Mouse (Mus musculus): ENCODE results near the gene Zfp451. TPM values are rescaled to one million over a fixed set of nuclear protein-coding genes. Genes with fewer than 3 reads are reported as not detected.
"Not testable (repeated sequence)": the region's sequence is repeated elsewhere in the genome, so short reads cannot be mapped to it uniquely, and the experiment has no call there.

The Zfp451 gene
- 28.2 and 31.9 TPM in 2 replicates for polyA plus RNA-seq (2015; fragmentation: Nextera tagmentation; extraction: Ambion mirVana)

DNA sequence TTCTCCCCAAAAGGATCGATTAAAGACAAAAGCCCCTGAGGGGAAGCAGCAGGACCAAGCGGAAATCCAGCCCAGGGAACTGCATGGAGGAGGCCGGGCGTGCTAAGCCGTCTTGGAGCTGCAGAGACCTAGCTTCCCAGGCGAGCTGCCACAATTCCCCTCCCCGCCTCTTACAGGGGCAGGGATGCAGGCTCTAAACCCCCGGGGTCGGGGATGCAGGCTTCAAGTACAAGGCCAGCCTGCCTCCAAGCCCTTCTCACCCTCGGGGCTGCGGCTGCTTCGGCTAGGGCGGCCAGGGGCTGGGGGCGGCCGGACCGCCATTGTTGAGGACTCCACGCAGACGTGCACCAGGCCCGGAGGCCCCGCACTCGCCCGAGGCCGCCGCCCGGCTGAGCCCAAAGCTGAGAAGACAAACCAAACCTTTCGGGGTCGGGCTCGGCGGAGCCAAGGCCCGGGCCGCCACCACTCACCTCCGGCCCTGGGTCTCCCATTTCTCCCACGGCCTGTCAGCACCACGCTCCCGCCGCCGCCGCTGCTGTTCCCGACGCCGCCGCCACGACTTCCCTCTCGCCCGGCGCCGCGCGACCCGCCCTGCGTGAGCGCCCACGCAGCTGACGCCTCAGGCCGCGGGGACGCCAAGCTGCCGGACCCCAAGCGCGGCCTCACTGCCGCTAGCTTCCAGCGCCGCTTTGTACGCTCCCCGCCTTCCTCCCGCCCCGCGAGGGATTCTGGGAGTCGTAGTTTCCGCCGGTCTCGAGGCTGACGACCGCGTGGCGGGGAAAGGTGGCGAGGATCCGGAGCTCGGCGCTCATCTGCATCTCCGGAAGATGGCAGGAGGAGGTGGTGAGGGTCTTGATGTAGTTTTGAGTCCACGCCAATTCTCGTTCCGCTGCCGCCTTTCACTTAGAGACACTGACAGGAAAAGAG is at the start of gene Zfp451:
Zfp451 (minus strand) TSS at position 728 of the 927 bp plus-strand sequence.
- peak within 1 kb of the TSS; percentile 94 for H3K4me3 ChIP-seq
- H3K4me2 ChIP-seq (replicated peaks), result peak within 1 kb of the TSS; percentile 90
- H3K9ac ChIP-seq, result peak within 1 kb of the TSS; percentile 99
- H3K27me3 ChIP-seq, result no peaks in the 10 kb centered on the region
- H3K9me3 ChIP-seq, result no peaks in the 10 kb centered on the region
- H3K27ac ChIP-seq, result peak within 1 kb of the TSS; percentile 93
- peaks cover 34% of the 10 kb centered on the region for H3K36me3 ChIP-seq
- WGBS, result under 1% methylated on average over 80 of the region's 85 CpGs
- peak; percentile 96 for ATAC-seq (ENCODE audit: low FRiP score, low read depth)
- H3K4me1 ChIP-seq, result peaks cover 19% of the 10 kb centered on the region

DNA sequence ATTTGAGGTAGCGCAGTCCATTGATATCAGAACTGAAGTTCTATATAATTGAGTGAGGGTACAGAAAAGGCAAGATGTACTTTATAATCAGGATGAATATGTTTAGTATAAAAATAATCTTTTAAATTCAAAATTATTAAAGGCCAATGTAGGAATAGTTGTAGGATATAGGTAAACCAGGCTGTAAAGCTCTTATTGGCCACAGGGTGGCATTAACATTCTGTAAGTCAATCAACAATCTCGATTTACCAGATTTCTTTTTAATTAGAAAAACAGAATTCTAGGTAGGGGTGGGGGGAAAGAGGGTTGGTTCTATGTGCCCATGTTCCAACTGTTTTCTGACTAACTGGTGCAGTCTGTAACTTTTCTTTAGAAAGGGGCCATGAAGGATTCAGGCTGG is 32.4 kb upstream of the Zfp451 start:
- 93% methylated on average over 2 of the region's 2 CpGs for WGBS

DNA sequence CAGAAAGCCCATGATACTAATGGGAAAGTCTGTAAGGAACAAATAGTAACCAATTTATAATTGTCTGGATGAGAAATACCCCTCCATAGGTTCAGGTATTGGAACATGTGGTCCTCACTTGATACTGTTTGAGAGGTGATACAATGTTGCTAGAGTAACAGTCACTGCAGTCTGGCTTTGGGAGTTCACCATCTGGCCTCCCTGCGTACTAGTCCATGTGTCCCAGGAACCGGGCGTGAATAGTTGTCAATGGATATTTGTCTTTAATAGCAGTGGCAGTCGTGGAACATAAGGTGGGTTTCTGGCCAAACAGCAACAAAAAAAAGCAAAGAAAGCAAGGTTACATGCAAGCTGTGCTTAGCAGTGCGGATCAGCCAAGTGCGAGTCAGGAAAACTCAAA is 29.4 kb upstream of the Zfp451 start:
- no peak for ATAC-seq (ENCODE audit: low FRiP score, low read depth)
- Histone ChIP-seq H3K4me3 (no peak overlapping the region), H3K9me3 (no peaks in the 10 kb centered on the region), H3K27ac (no peak overlapping the region), H3K9ac (no peak overlapping the region), H3K27me3 (no peaks in the 10 kb centered on the region), H3K4me1 (no peaks in the 10 kb centered on the region), H3K36me3 (no peaks in the 10 kb centered on the region), H3K4me2 (replicated peaks) (no peak overlapping the region)
- 80% methylated on average over 6 of the region's 6 CpGs for WGBS

More for the DNA sequence above, 32.4 kb upstream of the Zfp451 start:
- H3K4me2 ChIP-seq (replicated peaks), result no peak overlapping the region
- no peak overlapping the region for H3K4me3 ChIP-seq
- no peaks in the 10 kb centered on the region for H3K9me3 ChIP-seq
- no peak overlapping the region for H3K27ac ChIP-seq
- no peaks in the 10 kb centered on the region for H3K4me1 ChIP-seq
- no peak overlapping the region for H3K9ac ChIP-seq
- ATAC-seq (ENCODE audit: low FRiP score, low read depth), result no peak
- H3K36me3 ChIP-seq, result no peaks in the 10 kb centered on the region
- H3K27me3 ChIP-seq, result no peaks in the 10 kb centered on the region

DNA sequence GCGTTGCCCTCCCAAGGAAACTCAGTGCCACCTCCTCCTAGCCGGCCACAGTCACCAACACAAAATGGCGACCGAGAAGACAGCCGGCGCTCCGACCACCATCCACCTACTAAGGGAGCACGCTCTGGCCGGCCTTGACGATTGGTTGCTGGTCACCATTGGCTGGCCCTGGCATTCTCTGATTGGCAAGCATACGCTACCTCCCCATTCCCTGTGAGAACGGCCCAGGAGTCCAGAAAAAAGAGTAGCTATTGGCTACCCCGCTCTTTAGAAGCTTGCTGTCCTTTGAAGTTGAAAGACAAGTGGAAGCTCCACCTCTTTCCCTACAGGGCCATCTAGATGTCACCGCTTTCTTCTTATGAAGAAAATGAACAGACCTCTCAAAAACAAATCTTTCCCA is 24.6 kb upstream of the Zfp451 start:
- H3K9ac ChIP-seq; H3K27me3 ChIP-seq; H3K9me3 ChIP-seq; H3K4me2 ChIP-seq (replicated peaks); H3K4me1 ChIP-seq; H3K4me3 ChIP-seq; ATAC-seq (ENCODE audit: low FRiP score, low read depth); H3K36me3 ChIP-seq; H3K27ac ChIP-seq: not testable (repeated sequence)
- WGBS, result 95% methylated on average over 14 of the region's 14 CpGs

DNA sequence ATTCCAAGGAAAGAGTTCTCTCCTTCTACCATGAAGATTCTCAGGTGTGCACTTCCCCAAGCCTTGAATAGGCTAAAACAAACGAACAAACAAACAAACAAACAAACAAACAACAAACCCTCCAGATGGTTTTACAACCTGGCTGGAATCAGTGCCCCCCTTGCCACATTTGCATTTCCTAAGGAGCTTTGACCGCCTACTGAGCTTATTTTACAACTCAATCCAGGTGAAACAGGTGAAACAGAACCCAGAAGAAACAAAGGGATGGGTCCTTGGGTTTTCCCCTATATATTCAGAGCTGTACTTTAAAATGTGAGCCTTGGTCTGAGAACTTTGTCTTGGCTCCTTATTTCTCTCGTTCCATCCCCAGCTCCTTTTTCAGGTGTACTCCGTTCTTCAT is 16.2 kb upstream of the Zfp451 start:
- Histone ChIP-seq H3K36me3 (no peaks in the 10 kb centered on the region), H3K9ac (no peak overlapping the region), H3K4me2 (replicated peaks) (no peak overlapping the region), H3K9me3 (no peaks in the 10 kb centered on the region; the same call in 1 of the 2 replicates), H3K27ac (no peak overlapping the region), H3K4me3 (no peak overlapping the region), H3K27me3 (no peaks in the 10 kb centered on the region), H3K4me1 (no peaks in the 10 kb centered on the region)
- WGBS, result 73% methylated on average over 4 of the region's 4 CpGs
- ATAC-seq (ENCODE audit: low FRiP score, low read depth), result no peak

DNA sequence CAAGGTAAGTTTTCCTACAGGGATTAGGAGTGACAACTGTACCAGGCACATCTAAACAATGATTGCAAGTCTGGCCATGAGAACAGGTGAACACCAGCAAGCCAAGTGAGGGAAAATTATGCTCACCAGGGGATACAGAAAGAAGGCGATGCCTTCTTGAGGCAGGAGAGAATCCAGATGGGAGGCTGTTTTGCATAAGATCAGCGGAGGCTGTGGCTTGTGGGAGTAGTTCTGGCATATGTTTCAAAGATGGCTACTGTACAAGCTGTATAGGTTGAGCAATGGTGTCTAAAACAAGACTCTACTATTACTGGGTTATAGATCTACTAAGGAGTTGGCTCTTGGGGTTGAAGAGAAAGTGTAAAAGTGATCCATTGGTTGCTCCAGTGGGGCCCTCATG is 3.5 kb upstream of the Zfp451 start:
- H3K27ac ChIP-seq, result no peak overlapping the region
- no peaks in the 10 kb centered on the region for H3K9me3 ChIP-seq
- H3K36me3 ChIP-seq, result 0 out of 2 replicates have a peak, but pooled peaks cover 3% of the 10 kb centered on the region
- H3K4me3 ChIP-seq, result no peak overlapping the region
- no peak overlapping the region for H3K4me2 ChIP-seq (replicated peaks)
- no peak for ATAC-seq (ENCODE audit: low FRiP score, low read depth)
- WGBS, result 86% methylated on average over 2 of the region's 2 CpGs
- peaks cover 12% of the 10 kb centered on the region for H3K4me1 ChIP-seq
- H3K27me3 ChIP-seq, result no peaks in the 10 kb centered on the region
- no peak overlapping the region for H3K9ac ChIP-seq

DNA sequence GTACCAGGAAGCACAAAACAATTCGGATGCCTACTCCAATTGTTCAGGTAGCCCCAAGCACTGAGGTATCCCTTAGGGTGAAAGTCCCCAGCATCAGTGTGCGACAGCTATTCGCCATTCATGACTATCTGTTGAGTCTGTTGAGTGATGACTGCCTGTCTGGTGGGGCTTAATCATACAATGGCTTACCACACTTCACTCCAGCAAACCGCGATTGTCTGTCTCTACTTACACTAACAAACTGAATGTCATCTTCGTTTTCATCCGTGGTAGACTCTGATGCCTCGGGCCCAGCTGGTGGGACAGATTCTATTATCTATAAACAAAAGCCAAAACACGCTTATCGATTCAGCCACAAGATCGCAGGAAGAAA is 914 bp downstream of the Zfp451 start:
- H3K27me3 ChIP-seq, result no peaks in the 10 kb centered on the region
- peaks cover 19% of the 10 kb centered on the region for H3K4me1 ChIP-seq
- 14% methylated on average over 11 of the region's 11 CpGs for WGBS
- ATAC-seq (ENCODE audit: low FRiP score, low read depth), result no peak
- peak overlapping the region; percentile 99 for H3K9ac ChIP-seq
- peak overlapping the region; percentile 94 for H3K4me3 ChIP-seq
- H3K4me2 ChIP-seq (replicated peaks), result peak overlapping the region; percentile 90
- no peaks in the 10 kb centered on the region for H3K9me3 ChIP-seq
- peak overlapping the region; percentile 93; the same call in 1 of the 2 replicates for H3K27ac ChIP-seq
- H3K36me3 ChIP-seq, result peaks cover 39% of the 10 kb centered on the region

DNA sequence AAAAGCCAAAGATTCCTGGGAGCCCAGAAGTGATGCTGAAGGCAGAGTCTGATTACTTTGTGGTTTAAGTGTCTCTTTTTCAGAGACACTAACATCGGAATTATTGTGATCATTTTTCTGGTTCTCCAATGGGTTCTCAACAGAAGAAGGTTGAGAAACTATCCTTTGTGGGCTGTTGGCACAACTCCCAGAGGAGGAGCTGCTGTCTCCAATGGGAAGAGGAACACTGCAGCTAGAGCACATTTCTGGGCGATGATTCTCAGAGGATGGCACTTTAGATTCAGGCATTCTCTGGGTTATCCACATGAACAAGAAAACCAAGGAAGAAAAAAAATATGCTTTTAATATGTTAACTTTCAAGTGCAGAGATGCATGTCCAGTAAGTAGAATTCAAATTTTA is 11.1 kb downstream of the Zfp451 start:
- WGBS, result 96% methylated on average over 2 of the region's 2 CpGs
- Histone ChIP-seq H3K9ac (no peak overlapping the region), H3K4me3 (no peak overlapping the region), H3K4me1 (no peaks in the 10 kb centered on the region), H3K4me2 (replicated peaks) (no peak overlapping the region), H3K36me3 (peaks cover 79% of the 10 kb centered on the region), H3K27ac (no peak overlapping the region), H3K27me3 (no peaks in the 10 kb centered on the region), H3K9me3 (no peaks in the 10 kb centered on the region)
- no peak for ATAC-seq (ENCODE audit: low FRiP score, low read depth)

DNA sequence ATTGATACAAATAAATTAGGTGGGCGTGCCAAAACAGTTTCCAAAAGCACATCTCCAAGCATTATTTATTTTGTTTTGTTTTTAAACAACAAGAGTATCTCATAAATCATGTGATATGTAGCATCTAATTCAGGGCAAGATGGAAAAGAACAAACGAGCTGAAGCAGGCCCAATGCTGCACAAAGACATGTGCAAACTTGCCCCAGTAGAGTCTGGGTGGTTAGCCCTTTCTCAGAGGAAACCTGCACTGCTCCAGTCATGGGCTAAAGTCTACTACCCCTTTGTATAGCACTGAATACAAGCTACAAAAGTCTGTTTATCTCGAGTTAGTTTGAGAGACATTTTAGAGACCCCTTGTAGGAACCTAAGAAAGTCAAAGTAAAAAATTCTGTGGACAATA is 14.8 kb downstream of the Zfp451 start:
- no peaks in the 10 kb centered on the region for H3K27me3 ChIP-seq
- WGBS, result 86% methylated on average over 3 of the region's 3 CpGs

DNA sequence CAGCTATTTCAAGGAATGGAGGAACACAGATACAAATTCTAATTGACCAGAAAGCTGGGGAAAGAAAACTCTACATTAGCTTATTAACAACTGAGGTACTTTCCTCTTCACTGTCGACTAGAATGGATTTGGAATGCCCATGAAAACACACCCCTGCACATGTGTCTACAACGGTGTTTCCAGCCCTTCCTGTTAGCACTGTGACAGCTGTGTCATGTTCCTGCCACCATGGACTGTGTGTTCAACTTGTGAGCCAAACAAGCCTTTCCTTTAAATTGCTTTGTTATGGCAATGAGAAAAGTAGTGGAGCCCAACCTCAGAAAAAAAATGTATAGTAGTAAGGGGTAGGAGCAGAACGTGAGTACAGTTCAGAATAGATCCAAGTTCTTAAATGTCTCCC is 25.9 kb downstream of the Zfp451 start:
- Histone ChIP-seq H3K9ac (no peak overlapping the region), H3K27me3 (no peaks in the 10 kb centered on the region), H3K9me3 (no peaks in the 10 kb centered on the region), H3K4me2 (replicated peaks) (no peak overlapping the region), H3K27ac (no peak overlapping the region), H3K4me3 (no peak overlapping the region), H3K36me3 (peaks cover 19% of the 10 kb centered on the region), H3K4me1 (no peaks in the 10 kb centered on the region)
- no peak for ATAC-seq (ENCODE audit: low FRiP score, low read depth)
- WGBS, result 61% methylated on average over 3 of the region's 3 CpGs

More for the DNA sequence above, 14.8 kb downstream of the Zfp451 start:
- Histone ChIP-seq H3K27ac (no peak overlapping the region), H3K9ac (no peak overlapping the region), H3K4me3 (no peak overlapping the region), H3K9me3 (no peaks in the 10 kb centered on the region), H3K4me1 (no peaks in the 10 kb centered on the region), H3K4me2 (replicated peaks) (no peak overlapping the region), H3K36me3 (peaks cover 73% of the 10 kb centered on the region)
- no peak for ATAC-seq (ENCODE audit: low FRiP score, low read depth)

DNA sequence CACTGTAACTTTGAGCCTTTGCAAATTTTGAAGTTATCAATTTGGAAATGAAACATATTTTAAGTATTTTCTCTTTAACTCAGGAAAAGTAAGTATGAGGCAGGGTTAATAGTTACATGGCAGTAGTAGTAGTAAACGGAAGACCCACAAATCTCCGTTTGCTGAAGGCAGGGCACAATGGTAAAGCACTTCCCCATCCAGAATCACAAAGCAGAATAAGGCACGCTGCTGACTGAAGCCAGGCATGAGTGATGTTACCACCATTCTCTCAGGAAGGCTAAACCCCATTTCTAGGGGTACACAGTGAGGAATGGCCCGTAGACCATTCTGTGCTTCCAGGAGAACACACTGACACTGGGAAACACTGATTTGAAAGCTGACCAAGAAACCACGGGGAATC is 26.3 kb downstream of the Zfp451 start:
- peaks cover 21% of the 10 kb centered on the region for H3K36me3 ChIP-seq
- no peak overlapping the region for H3K9ac ChIP-seq
- no peaks in the 10 kb centered on the region for H3K27me3 ChIP-seq
- no peaks in the 10 kb centered on the region for H3K9me3 ChIP-seq
- no peak overlapping the region for H3K4me2 ChIP-seq (replicated peaks)
- ATAC-seq (ENCODE audit: low FRiP score, low read depth), result no peak
- no peak overlapping the region for H3K4me3 ChIP-seq
- H3K4me1 ChIP-seq, result no peaks in the 10 kb centered on the region
- no peak overlapping the region for H3K27ac ChIP-seq
- 83% methylated on average over 5 of the region's 5 CpGs for WGBS

DNA sequence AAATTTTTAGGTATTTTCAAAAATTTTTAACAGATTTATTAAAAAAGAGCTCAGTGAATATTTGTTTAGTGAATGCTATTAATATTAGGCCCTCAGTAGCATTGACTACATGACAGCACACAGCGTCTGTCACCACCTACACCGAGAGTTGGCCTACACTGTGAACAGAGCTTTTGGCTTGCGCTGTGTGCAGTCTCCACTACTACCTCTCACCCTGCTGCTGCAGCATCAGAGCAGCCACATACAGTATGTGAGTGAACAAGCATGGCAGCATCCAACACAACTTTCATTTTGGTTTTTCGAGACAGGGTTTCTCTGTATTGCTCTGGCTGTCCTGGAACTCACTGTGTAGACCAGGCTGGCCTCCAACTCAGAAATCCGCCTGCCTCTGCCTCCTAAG is 29.8 kb downstream of the Zfp451 start:
- Histone ChIP-seq H3K27ac (no peak overlapping the region), H3K9ac (no peak overlapping the region), H3K9me3 (no peaks in the 10 kb centered on the region), H3K36me3 (peaks cover 26% of the 10 kb centered on the region), H3K4me1 (no peaks in the 10 kb centered on the region), H3K4me2 (replicated peaks) (no peak overlapping the region), H3K4me3 (no peak overlapping the region), H3K27me3 (no peaks in the 10 kb centered on the region)
- ATAC-seq (ENCODE audit: low FRiP score, low read depth), result no peak
- WGBS, result 95% methylated on average over 5 of the region's 5 CpGs
